Mouse (Mus musculus): ENCODE measurements around the gene Nfix.

Nfix gene

DNA sequence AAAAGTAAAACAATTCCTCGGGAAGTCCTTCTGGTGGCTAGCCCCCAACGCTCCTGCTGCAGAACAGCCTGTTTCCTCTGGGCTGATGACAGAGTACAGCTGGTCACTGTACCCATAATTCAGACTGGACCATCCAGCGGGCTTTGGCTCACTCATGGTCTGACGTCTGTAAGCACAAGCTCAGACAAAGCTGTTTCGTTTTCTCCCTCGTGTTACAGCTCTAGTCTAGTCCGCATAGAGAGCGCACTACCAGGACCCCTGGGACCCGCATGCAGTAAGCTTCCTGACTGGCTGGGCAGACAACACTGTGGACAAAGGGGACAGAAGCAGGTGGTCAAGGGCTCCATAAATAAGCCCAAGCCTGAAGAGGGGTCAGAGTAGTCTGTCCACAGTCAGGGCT lies 33.7 kb downstream of the Nfix start:
- DNase-seq (ENCODE audit: low spot score) = no peak

DNA sequence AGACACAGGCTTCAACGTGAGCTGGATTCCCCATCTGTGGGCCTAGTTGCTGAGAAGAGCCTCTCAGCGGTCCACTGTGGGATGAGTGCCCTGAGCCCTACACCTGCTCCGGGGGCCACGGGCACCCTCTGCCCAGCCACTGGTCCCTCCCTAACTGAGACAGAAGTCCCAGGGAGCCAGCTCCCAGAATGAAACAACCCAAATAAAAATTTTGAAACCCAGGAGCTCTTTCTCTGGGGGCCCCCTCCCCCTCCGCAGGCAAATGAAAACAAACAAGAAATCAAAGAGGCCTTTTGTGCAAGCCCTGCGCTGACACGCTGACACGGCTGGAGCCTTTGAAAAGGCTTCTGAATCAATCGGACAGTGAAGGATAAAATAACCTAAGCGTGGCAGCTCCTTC lies 34.5 kb downstream of the Nfix start:
- no peak for DNase-seq (ENCODE audit: low spot score)

GRCm38 (mm10) chr8:84764870-84765495 lies 35.2 kb downstream of the Nfix start:
- no peak for DNase-seq (ENCODE audit: low spot score)

DNA sequence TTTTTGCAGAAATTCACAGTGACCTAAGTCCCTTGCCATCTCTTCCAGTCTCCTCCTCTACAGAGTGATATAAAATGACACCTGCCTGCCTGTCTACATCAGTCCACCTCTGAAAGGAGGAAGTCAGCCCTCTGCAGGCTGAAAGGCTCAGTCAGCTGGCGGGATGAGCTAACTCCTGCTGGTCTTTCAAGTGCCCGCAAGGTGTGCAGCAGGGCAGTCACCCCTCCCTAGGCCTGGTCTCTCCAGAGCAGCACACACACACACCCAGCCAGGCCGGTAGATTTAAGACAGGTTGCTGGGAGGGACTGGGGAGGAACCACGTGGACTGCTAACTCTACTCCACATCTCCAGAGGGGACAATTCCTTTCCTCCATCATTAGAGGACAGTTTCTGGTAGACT lies 36.0 kb downstream of the Nfix start:
- no peak for DNase-seq (ENCODE audit: low spot score)

DNA sequence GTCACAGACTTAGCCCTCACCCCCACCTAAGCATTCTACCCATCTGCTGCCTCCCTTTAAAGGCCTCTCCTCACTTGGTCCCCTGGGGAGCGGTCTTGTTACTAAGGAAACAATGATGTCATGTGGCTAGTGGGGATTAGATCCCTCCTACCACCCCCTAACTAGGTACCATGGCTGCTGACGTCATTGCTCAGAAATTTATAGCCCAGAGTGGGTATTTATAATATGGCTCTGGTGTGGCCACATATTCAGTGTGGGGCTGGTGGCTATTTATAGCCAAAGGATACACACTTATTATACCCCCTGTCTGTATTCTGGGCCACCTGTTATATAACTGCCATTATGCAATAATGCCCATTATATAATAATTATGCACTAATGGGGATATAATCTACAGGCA lies 39.2 kb downstream of the Nfix start:
- DNase-seq (ENCODE audit: low spot score) = no peak

GRCm38 (mm10) chr8:84760405-84760805 lies 39.7 kb downstream of the Nfix start:
- no peak for DNase-seq (ENCODE audit: low spot score)

DNA sequence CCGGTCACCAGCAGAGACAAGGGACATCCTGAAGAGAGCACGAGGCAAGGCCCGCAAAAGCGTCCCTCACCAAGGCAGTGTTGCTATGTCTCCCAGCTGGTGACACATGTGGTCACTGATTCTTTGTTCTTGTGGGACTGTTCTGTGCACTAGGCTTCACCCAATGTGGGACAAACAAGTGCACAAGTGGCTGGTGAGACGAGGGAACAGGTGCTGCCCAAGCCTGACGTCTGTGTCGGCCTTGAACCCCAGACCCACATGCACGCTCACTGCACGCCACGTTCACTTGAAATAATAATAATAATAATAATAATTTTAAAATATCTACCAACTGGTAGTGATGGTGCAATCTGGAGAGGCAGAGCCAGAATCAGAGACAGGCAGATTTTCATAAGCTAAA lies 40.4 kb downstream of the Nfix start:
- DNase-seq (ENCODE audit: low spot score) = no peak

DNA sequence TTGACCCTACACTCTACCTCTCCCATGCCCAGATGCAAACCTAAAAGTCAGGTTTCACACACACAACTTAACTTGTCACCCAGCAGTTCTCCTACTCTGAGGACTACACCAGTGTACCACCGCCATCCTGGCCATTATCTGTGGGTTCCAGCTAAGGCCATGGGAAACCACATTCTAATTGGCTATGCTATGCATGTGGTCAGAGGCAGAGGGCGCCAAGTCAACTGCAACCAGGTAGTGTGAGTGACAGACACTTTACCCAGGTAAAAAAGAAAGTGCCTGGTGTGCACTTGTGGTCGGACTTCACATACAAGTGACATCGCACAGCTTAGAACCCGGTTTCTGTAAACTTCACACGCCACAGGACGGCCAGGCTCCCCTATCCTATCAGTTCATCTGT lies 41.0 kb downstream of the Nfix start:
- no peak for DNase-seq (ENCODE audit: low spot score)

GRCm38 (mm10) chr8:84758308-84758707 lies 41.8 kb downstream of the Nfix start:
- DNase-seq (ENCODE audit: low spot score) = no peak

GRCm38 (mm10) chr8:84757501-84757900 lies 42.6 kb downstream of the Nfix start:
- DNase-seq (ENCODE audit: low spot score) = no peak

GRCm38 (mm10) chr8:84752734-84753582 lies 47.2 kb downstream of the Nfix start:
- DNase-seq (ENCODE audit: low spot score) = no peak

- DNase-seq (ENCODE audit: low spot score) = no peak
Observed at GRCm38 (mm10) chr8:84749519-84749918, 50.6 kb downstream of the Nfix start.

GRCm38 (mm10) chr8:84745032-84745925 lies 54.9 kb downstream of the Nfix start:
- no peak for DNase-seq (ENCODE audit: low spot score)

- DNase-seq (ENCODE audit: low spot score) = no peak
Observed at GRCm38 (mm10) chr8:84743517-84744420, 56.4 kb downstream of the Nfix start.

DNA sequence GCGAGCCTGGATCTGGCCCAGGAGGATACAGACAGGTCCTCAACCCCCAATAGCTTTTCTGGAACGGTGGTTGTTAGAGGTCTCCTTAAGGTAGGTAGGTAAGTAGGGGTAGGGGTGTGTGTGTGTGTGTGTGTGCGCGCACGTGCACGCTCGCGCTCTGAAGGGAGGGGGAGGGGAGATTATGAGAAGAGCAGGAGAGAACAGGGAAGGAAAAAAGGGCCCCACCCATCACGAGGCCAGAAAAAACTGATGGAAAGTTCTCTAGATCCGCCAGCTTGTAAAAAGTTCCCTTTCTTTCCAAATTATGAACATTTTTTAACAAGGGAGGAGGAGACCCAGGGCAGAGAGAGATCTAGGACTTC lies 57.1 kb downstream of the Nfix start:
- DNase-seq (ENCODE audit: low spot score) = no peak

- DNase-seq (ENCODE audit: low spot score) = no peak
Observed at GRCm38 (mm10) chr8:84742171-84743053, 57.7 kb downstream of the Nfix start.

- no peak for DNase-seq (ENCODE audit: low spot score)
Observed at GRCm38 (mm10) chr8:84740895-84741843, 59.0 kb downstream of the Nfix start.

GRCm38 (mm10) chr8:84739401-84739742 lies 60.8 kb downstream of the Nfix start:
- no peak for DNase-seq (ENCODE audit: low spot score)

GRCm38 (mm10) chr8:84738715-84739400 lies 61.3 kb downstream of the Nfix start:
- DNase-seq (ENCODE audit: low spot score) = no peak

Data from ovary, postnatal 14 days (tissue).